Mouse (Mus musculus) spleen, adult 2 months (tissue): ENCODE data around the gene Barhl2. TPM values are rescaled to one million over a fixed set of nuclear protein-coding genes. Genes with fewer than 3 reads are reported as not detected.

Source experiments
- DNase-seq, 2 experiments: peaks; one replicate each; pipeline versions ENCODE4 v3.0.0 to v3.0.0-alpha.2; 2012 to 2021; ENCODE audit warnings: low spot score in 2 of 2, low read depth in 1 of 2
- H3K27ac ChIP-seq: fragments of 200-500 bp; 2 replicates; pipeline ENCODE4 v1.5.1; 2012; ENCODE audit warnings: low read length, inconsistent platforms; ENCODE audit not compliant: insufficient read depth
- H3K27me3 ChIP-seq: fragments of 200-500 bp; 2 replicates; pipeline ENCODE4 v1.6.1; 2012; ENCODE audit warnings: mild to moderate bottlenecking, moderate library complexity, low read length, inconsistent platforms; ENCODE audit not compliant: control insufficient read depth, insufficient read depth
- H3K36me3 ChIP-seq: fragments of 200-500 bp; 2 replicates; pipeline ENCODE4 v1.6.1; 2012; ENCODE audit warnings: mild to moderate bottlenecking, low read length, inconsistent platforms; ENCODE audit not compliant: control insufficient read depth, insufficient read depth
- H3K4me1 ChIP-seq: fragments of 200-500 bp; 2 replicates; pipeline ENCODE4 v1.6.1; 2011; ENCODE audit warnings: inconsistent platforms; ENCODE audit not compliant: control insufficient read depth, insufficient read depth, insufficient read length
- H3K4me3 ChIP-seq: fragments of 200-500 bp; 2 replicates; pipeline ENCODE4 v1.5.1; 2011; ENCODE audit warnings: mild to moderate bottlenecking, inconsistent platforms; ENCODE audit not compliant: insufficient read depth, insufficient read length; ENCODE audit errors: extremely low read depth
- CTCF ChIP-seq: fragments of 200-500 bp; IDR thresholded peaks from 2 replicates; pipeline ENCODE4 v1.5.1; 2011; ENCODE audit warnings: mild to moderate bottlenecking, inconsistent platforms; ENCODE audit not compliant: insufficient read depth, insufficient read length, insufficient replicate concordance; ENCODE audit errors: extremely low read depth
- POLR2A ChIP-seq: fragments of 200-500 bp; IDR thresholded peaks from 2 replicates; pipeline ENCODE4 v1.6.1; 2011; ENCODE audit warnings: low read depth, low read length, inconsistent platforms
- WGBS: fragments of 180-500 bp; shearing (Covaris S2); methylation state at CpG from one replicate; pipeline ENCODE4 v1.1.7; 2018; 5-methylcytosine and 5-hydroxymethylcytosine counted together
- polyA plus RNA-seq: library from polyadenylated mRNA; depleted of rRNA; stranded (reverse); fragments of >200 nt; gene quantifications from 2 replicates; pipeline ENCODE4 v1.2.3, GENCODE M21; 2012; rRNA removed

Barhl2 gene
- polyA plus RNA-seq, 1 experiment = not detected

GRCm38 (mm10) chr5:106415734-106416133 lies 42.2 kb downstream of the Barhl2 start:
- WGBS = 78% methylated on average over 6 of the region's 6 CpGs
- DNase-seq = no peak
- TF ChIP-seq POLR2A = no peak
- TF ChIP-seq CTCF = no peak

GRCm38 (mm10) chr5:106402761-106403160 lies 55.2 kb downstream of the Barhl2 start:
- TF ChIP-seq CTCF (no peak), POLR2A (no peak)
- no peaks in the 10 kb centered on the region for H3K27me3 ChIP-seq
- no peak overlapping the region for H3K4me3 ChIP-seq
- 85% methylated on average over 2 of the region's 2 CpGs for WGBS
- no peak overlapping the region for H3K27ac ChIP-seq
- no peak for DNase-seq
- no peaks in the 10 kb centered on the region for H3K4me1 ChIP-seq
- no peaks in the 10 kb centered on the region for H3K36me3 ChIP-seq

More at GRCm38 (mm10) chr5:106415734-106416133, 42.2 kb downstream of the Barhl2 start:
- H3K27ac ChIP-seq = no peak overlapping the region
- H3K4me1 ChIP-seq = no peaks in the 10 kb centered on the region
- no peak overlapping the region for H3K4me3 ChIP-seq
- no peaks in the 10 kb centered on the region for H3K36me3 ChIP-seq
- no peaks in the 10 kb centered on the region for H3K27me3 ChIP-seq

Other genes starting within 250 kb of the Barhl2 start
- gene Gm17304, start 150.9 kb upstream of the Barhl2 start, polyA plus RNA-seq = not detected in 2 replicates
- gene Zfp644, start 239.1 kb upstream of the Barhl2 start, polyA plus RNA-seq = 6.3 and 7.6 TPM in 2 replicates